Mouse (Mus musculus) bone marrow, adult 2 months (tissue): ENCODE measurements around the gene Slc35g3.

Source experiments
- CTCF ChIP-seq: fragments of 200-500 bp; IDR thresholded peaks from 2 replicates; pipeline ENCODE4 v1.5.1; 2011; ENCODE audit warnings: low read length, control low read depth; ENCODE audit not compliant: control insufficient read depth, insufficient read depth
- POLR2A ChIP-seq: fragments of 200-500 bp; IDR thresholded peaks from 2 replicates; pipeline ENCODE4 v1.6.1; 2011; ENCODE audit warnings: low read depth, mild to moderate bottlenecking, control low read depth, low read length, borderline replicate concordance; ENCODE audit not compliant: control insufficient read depth

- TF ChIP-seq CTCF (no peak), POLR2A (no peak)
Measured at GRCm38 (mm10) chr11:69784793-69785272, 23.1 kb upstream of the Slc35g3 start.
